Mouse (Mus musculus): ENCODE data around the gene Gtpbp4. TPM values are rescaled to one million over a fixed set of nuclear protein-coding genes. Genes with fewer than 3 reads are reported as not detected.
"Not testable (repeated sequence)": the region's sequence is repeated elsewhere in the genome, so short reads cannot be mapped to it uniquely, and the experiment has no call there.

Gtpbp4 gene
- total RNA-seq (2017) = 54.8 and 57.2 TPM in 2 replicates

GRCm38 (mm10) chr13:8995990-8996786 lies at the start of gene Gtpbp4:
Gene Gtpbp4 (minus strand): TSS chr13:8996083.
- ATAC-seq (ENCODE audit: extremely low read depth, insufficient number of reproducible peaks, low FRiP score, poor library complexity, severe bottlenecking) = peak; percentile 99

- no peak for ATAC-seq (ENCODE audit: extremely low read depth, insufficient number of reproducible peaks, low FRiP score, poor library complexity, severe bottlenecking)
These were observed 48.8 kb upstream of the Gtpbp4 start for GRCm38 (mm10) chr13:9044731-9045130.

- ATAC-seq (ENCODE audit: extremely low read depth, insufficient number of reproducible peaks, low FRiP score, poor library complexity, severe bottlenecking) = no peak
These were observed 47.6 kb upstream of the Gtpbp4 start for GRCm38 (mm10) chr13:9043289-9044049.

GRCm38 (mm10) chr13:9040626-9041025 lies 44.7 kb upstream of the Gtpbp4 start:
- no peak for ATAC-seq (ENCODE audit: extremely low read depth, insufficient number of reproducible peaks, low FRiP score, poor library complexity, severe bottlenecking)

- no peak for ATAC-seq (ENCODE audit: extremely low read depth, insufficient number of reproducible peaks, low FRiP score, poor library complexity, severe bottlenecking)
These were observed 36.2 kb upstream of the Gtpbp4 start for GRCm38 (mm10) chr13:9031996-9032661.

- ATAC-seq (ENCODE audit: extremely low read depth, insufficient number of reproducible peaks, low FRiP score, poor library complexity, severe bottlenecking) = no peak
These were observed 34.5 kb upstream of the Gtpbp4 start for GRCm38 (mm10) chr13:9030364-9030763.

GRCm38 (mm10) chr13:9027251-9027650 lies 31.4 kb upstream of the Gtpbp4 start:
- ATAC-seq (ENCODE audit: extremely low read depth, insufficient number of reproducible peaks, low FRiP score, poor library complexity, severe bottlenecking) = no peak

GRCm38 (mm10) chr13:9022623-9023022 lies 26.7 kb upstream of the Gtpbp4 start:
- peak; percentile 89 for ATAC-seq (ENCODE audit: extremely low read depth, insufficient number of reproducible peaks, low FRiP score, poor library complexity, severe bottlenecking)

- no peak for ATAC-seq (ENCODE audit: extremely low read depth, insufficient number of reproducible peaks, low FRiP score, poor library complexity, severe bottlenecking)
These were observed 25.7 kb upstream of the Gtpbp4 start for GRCm38 (mm10) chr13:9021556-9021955.

- no peak for ATAC-seq (ENCODE audit: extremely low read depth, insufficient number of reproducible peaks, low FRiP score, poor library complexity, severe bottlenecking)
These were observed 23.8 kb upstream of the Gtpbp4 start for GRCm38 (mm10) chr13:9019713-9020112.

- no peak for ATAC-seq (ENCODE audit: extremely low read depth, insufficient number of reproducible peaks, low FRiP score, poor library complexity, severe bottlenecking)
These were observed 23.2 kb upstream of the Gtpbp4 start for GRCm38 (mm10) chr13:9018974-9019587.

GRCm38 (mm10) chr13:9017190-9017589 lies 21.3 kb upstream of the Gtpbp4 start:
- no peak for ATAC-seq (ENCODE audit: extremely low read depth, insufficient number of reproducible peaks, low FRiP score, poor library complexity, severe bottlenecking)

- no peak for ATAC-seq (ENCODE audit: extremely low read depth, insufficient number of reproducible peaks, low FRiP score, poor library complexity, severe bottlenecking)
These were observed 18.5 kb upstream of the Gtpbp4 start for GRCm38 (mm10) chr13:9014431-9014830.

GRCm38 (mm10) chr13:9013483-9013882 lies 17.6 kb upstream of the Gtpbp4 start:
- no peak for ATAC-seq (ENCODE audit: extremely low read depth, insufficient number of reproducible peaks, low FRiP score, poor library complexity, severe bottlenecking)

GRCm38 (mm10) chr13:9011596-9012350 lies 15.9 kb upstream of the Gtpbp4 start:
- ATAC-seq (ENCODE audit: extremely low read depth, insufficient number of reproducible peaks, low FRiP score, poor library complexity, severe bottlenecking) = peak; percentile 82

- ATAC-seq (ENCODE audit: extremely low read depth, insufficient number of reproducible peaks, low FRiP score, poor library complexity, severe bottlenecking) = no peak
These were observed 7.4 kb upstream of the Gtpbp4 start for GRCm38 (mm10) chr13:9003306-9003705.

GRCm38 (mm10) chr13:8999464-8999863 lies 3.6 kb upstream of the Gtpbp4 start:
- ATAC-seq (ENCODE audit: extremely low read depth, insufficient number of reproducible peaks, low FRiP score, poor library complexity, severe bottlenecking) = no peak

- not testable (repeated sequence) for ATAC-seq (ENCODE audit: extremely low read depth, insufficient number of reproducible peaks, low FRiP score, poor library complexity, severe bottlenecking)
These were observed 1.3 kb upstream of the Gtpbp4 start for GRCm38 (mm10) chr13:8997221-8997620.

All from neutrophil, adult 5-6 weeks (primary cell).